Mouse (Mus musculus): ENCODE results near the gene Uggt1. TPM values are rescaled to one million over a fixed set of nuclear protein-coding genes. Genes with fewer than 3 reads are reported as not detected.

Gene Uggt1
- polyA plus RNA-seq, 1 experiment from 2014 or later: 55.0 TPM

GRCm38 (mm10) chr1:36233218-36233617 is 11.3 kb downstream of the Uggt1 start:
- Histone ChIP-seq H3K27ac (ENCODE audit: low read length) (no peak overlapping the region), H3K4me2 (ENCODE audit: low read depth, low read length) (no peak overlapping the region), H3K4me1 (ENCODE audit: control insufficient read depth, insufficient read depth, low read length) (no peaks in the 10 kb centered on the region), H3K9me3 (replicated peaks; ENCODE audit: control insufficient read depth, low read length) (no peaks in the 10 kb centered on the region), H3K27me3 (ENCODE audit: control insufficient read depth, insufficient read depth, low read length) (no peaks in the 10 kb centered on the region), H3K36me3 (ENCODE audit: control insufficient read depth, insufficient read depth, low read length) (0 out of 2 replicates have a peak, but pooled peaks cover 5% of the 10 kb centered on the region), H3K9ac (ENCODE audit: low read length) (no peak overlapping the region), H3K4me3 (replicated peaks; ENCODE audit: low read length) (no peak overlapping the region)
- 88% methylated on average over 6 of the region's 6 CpGs for WGBS
- no peak for ATAC-seq (ENCODE audit: insufficient read depth, low FRiP score)

- no peaks in the 10 kb centered on the region for H3K27me3 ChIP-seq (ENCODE audit: control insufficient read depth, insufficient read depth, low read length)
- no peak overlapping the region for H3K4me3 ChIP-seq (replicated peaks; ENCODE audit: low read length)
- no peak overlapping the region for H3K9ac ChIP-seq (ENCODE audit: low read length)
- no peak for ATAC-seq (ENCODE audit: insufficient read depth, low FRiP score)
- 82% methylated on average over 7 of the region's 7 CpGs for WGBS
- no peaks in the 10 kb centered on the region for H3K9me3 ChIP-seq (replicated peaks; ENCODE audit: control insufficient read depth, low read length)
- H3K4me1 ChIP-seq (ENCODE audit: control insufficient read depth, insufficient read depth, low read length): no peaks in the 10 kb centered on the region
- H3K4me2 ChIP-seq (ENCODE audit: low read depth, low read length): no peak overlapping the region
- H3K36me3 ChIP-seq (ENCODE audit: control insufficient read depth, insufficient read depth, low read length): 0 out of 2 replicates have a peak, but pooled peaks cover 5% of the 10 kb centered on the region
- no peak overlapping the region for H3K27ac ChIP-seq (ENCODE audit: low read length)
Observed at GRCm38 (mm10) chr1:36230919-36231705, 13.4 kb downstream of the Uggt1 start.

- Histone ChIP-seq H3K4me1 (ENCODE audit: control insufficient read depth, insufficient read depth, low read length) (no peaks in the 10 kb centered on the region), H3K9me3 (replicated peaks; ENCODE audit: control insufficient read depth, low read length) (no peaks in the 10 kb centered on the region), H3K27ac (ENCODE audit: low read length) (no peak overlapping the region), H3K9ac (ENCODE audit: low read length) (no peak overlapping the region), H3K27me3 (ENCODE audit: control insufficient read depth, insufficient read depth, low read length) (no peaks in the 10 kb centered on the region), H3K36me3 (ENCODE audit: control insufficient read depth, insufficient read depth, low read length) (no peaks in the 10 kb centered on the region), H3K4me3 (replicated peaks; ENCODE audit: low read length) (no peak overlapping the region), H3K4me2 (ENCODE audit: low read depth, low read length) (no peak overlapping the region)
- ATAC-seq (ENCODE audit: insufficient read depth, low FRiP score): no peak
- WGBS: 84% methylated on average over 9 of the region's 9 CpGs
Observed at GRCm38 (mm10) chr1:36228461-36228860, 16.1 kb downstream of the Uggt1 start.

- H3K4me2 ChIP-seq (ENCODE audit: low read depth, low read length): no peak overlapping the region
- 0 out of 2 replicates have a peak, but pooled peaks cover 5% of the 10 kb centered on the region for H3K36me3 ChIP-seq (ENCODE audit: control insufficient read depth, insufficient read depth, low read length)
- WGBS: 76% methylated on average over 3 of the region's 3 CpGs
- ATAC-seq (ENCODE audit: insufficient read depth, low FRiP score): no peak
- no peak overlapping the region for H3K27ac ChIP-seq (ENCODE audit: low read length)
- H3K9me3 ChIP-seq (replicated peaks; ENCODE audit: control insufficient read depth, low read length): no peaks in the 10 kb centered on the region
- no peaks in the 10 kb centered on the region for H3K27me3 ChIP-seq (ENCODE audit: control insufficient read depth, insufficient read depth, low read length)
- H3K9ac ChIP-seq (ENCODE audit: low read length): no peak overlapping the region
- H3K4me3 ChIP-seq (replicated peaks; ENCODE audit: low read length): no peak overlapping the region
- no peaks in the 10 kb centered on the region for H3K4me1 ChIP-seq (ENCODE audit: control insufficient read depth, insufficient read depth, low read length)
Observed at GRCm38 (mm10) chr1:36224648-36225047, 19.9 kb downstream of the Uggt1 start.

- no peaks in the 10 kb centered on the region for H3K9me3 ChIP-seq (replicated peaks; ENCODE audit: control insufficient read depth, low read length)
- WGBS: 87% methylated on average over 4 of the region's 4 CpGs
- H3K27ac ChIP-seq (ENCODE audit: low read length): no peak overlapping the region
- no peak overlapping the region for H3K4me2 ChIP-seq (ENCODE audit: low read depth, low read length)
- H3K27me3 ChIP-seq (ENCODE audit: control insufficient read depth, insufficient read depth, low read length): no peaks in the 10 kb centered on the region
- no peak for ATAC-seq (ENCODE audit: insufficient read depth, low FRiP score)
- H3K9ac ChIP-seq (ENCODE audit: low read length): no peak overlapping the region
- no peaks in the 10 kb centered on the region for H3K4me1 ChIP-seq (ENCODE audit: control insufficient read depth, insufficient read depth, low read length)
- no peak overlapping the region for H3K4me3 ChIP-seq (replicated peaks; ENCODE audit: low read length)
- no peaks in the 10 kb centered on the region for H3K36me3 ChIP-seq (ENCODE audit: control insufficient read depth, insufficient read depth, low read length)
Observed at GRCm38 (mm10) chr1:36214324-36214723, 30.2 kb downstream of the Uggt1 start.

GRCm38 (mm10) chr1:36201739-36202138 is 42.8 kb downstream of the Uggt1 start:
- no peak for ATAC-seq (ENCODE audit: insufficient read depth, low FRiP score)
- H3K4me3 ChIP-seq (replicated peaks; ENCODE audit: low read length): no peak overlapping the region
- peak overlapping the region; percentile 53; the same call in 1 of the 2 replicates for H3K27ac ChIP-seq (ENCODE audit: low read length)
- 69% methylated on average over 12 of the region's 12 CpGs for WGBS
- H3K9me3 ChIP-seq (replicated peaks; ENCODE audit: control insufficient read depth, low read length): no peaks in the 10 kb centered on the region
- H3K36me3 ChIP-seq (ENCODE audit: control insufficient read depth, insufficient read depth, low read length): no peaks in the 10 kb centered on the region; the same call in 1 of the 2 replicates
- H3K9ac ChIP-seq (ENCODE audit: low read length): no peak overlapping the region
- H3K27me3 ChIP-seq (ENCODE audit: control insufficient read depth, insufficient read depth, low read length): no peaks in the 10 kb centered on the region
- H3K4me1 ChIP-seq (ENCODE audit: control insufficient read depth, insufficient read depth, low read length): no peaks in the 10 kb centered on the region
- H3K4me2 ChIP-seq (ENCODE audit: low read depth, low read length): no peak overlapping the region

GRCm38 (mm10) chr1:36194482-36194881 is 50.0 kb downstream of the Uggt1 start:
- no peak overlapping the region for H3K27ac ChIP-seq (ENCODE audit: low read length)
- no peaks in the 10 kb centered on the region for H3K27me3 ChIP-seq (ENCODE audit: control insufficient read depth, insufficient read depth, low read length)
- no peak overlapping the region for H3K4me3 ChIP-seq (replicated peaks; ENCODE audit: low read length)
- H3K9ac ChIP-seq (ENCODE audit: low read length): no peak overlapping the region
- no peaks in the 10 kb centered on the region for H3K4me1 ChIP-seq (ENCODE audit: control insufficient read depth, insufficient read depth, low read length)
- H3K4me2 ChIP-seq (ENCODE audit: low read depth, low read length): no peak overlapping the region
- peaks cover 19% of the 10 kb centered on the region for H3K36me3 ChIP-seq (ENCODE audit: control insufficient read depth, insufficient read depth, low read length)
- ATAC-seq (ENCODE audit: insufficient read depth, low FRiP score): no peak
- H3K9me3 ChIP-seq (replicated peaks; ENCODE audit: control insufficient read depth, low read length): no peaks in the 10 kb centered on the region
- WGBS: 95% methylated on average over 3 of the region's 3 CpGs

GRCm38 (mm10) chr1:36191966-36192365 is 52.6 kb downstream of the Uggt1 start:
- no peak for ATAC-seq (ENCODE audit: insufficient read depth, low FRiP score)
- no peak overlapping the region for H3K9ac ChIP-seq (ENCODE audit: low read length)
- no peaks in the 10 kb centered on the region for H3K4me1 ChIP-seq (ENCODE audit: control insufficient read depth, insufficient read depth, low read length)
- H3K4me3 ChIP-seq (replicated peaks; ENCODE audit: low read length): no peak overlapping the region
- no peak overlapping the region for H3K4me2 ChIP-seq (ENCODE audit: low read depth, low read length)
- no peaks in the 10 kb centered on the region for H3K9me3 ChIP-seq (replicated peaks; ENCODE audit: control insufficient read depth, low read length)
- no peak overlapping the region for H3K27ac ChIP-seq (ENCODE audit: low read length)
- H3K27me3 ChIP-seq (ENCODE audit: control insufficient read depth, insufficient read depth, low read length): no peaks in the 10 kb centered on the region
- WGBS: 82% methylated on average over 11 of the region's 11 CpGs
- H3K36me3 ChIP-seq (ENCODE audit: control insufficient read depth, insufficient read depth, low read length): peaks cover 21% of the 10 kb centered on the region

- H3K36me3 ChIP-seq (ENCODE audit: control insufficient read depth, insufficient read depth, low read length): peaks cover 17% of the 10 kb centered on the region; the same call in 1 of the 2 replicates
- no peak for ATAC-seq (ENCODE audit: insufficient read depth, low FRiP score)
- no peak overlapping the region for H3K4me2 ChIP-seq (ENCODE audit: low read depth, low read length)
- H3K9ac ChIP-seq (ENCODE audit: low read length): no peak overlapping the region
- H3K4me3 ChIP-seq (replicated peaks; ENCODE audit: low read length): no peak overlapping the region
- no peaks in the 10 kb centered on the region for H3K9me3 ChIP-seq (replicated peaks; ENCODE audit: control insufficient read depth, low read length)
- 68% methylated on average over 5 of the region's 5 CpGs for WGBS
- H3K4me1 ChIP-seq (ENCODE audit: control insufficient read depth, insufficient read depth, low read length): no peaks in the 10 kb centered on the region
- H3K27me3 ChIP-seq (ENCODE audit: control insufficient read depth, insufficient read depth, low read length): no peaks in the 10 kb centered on the region
- no peak overlapping the region for H3K27ac ChIP-seq (ENCODE audit: low read length)
Observed at GRCm38 (mm10) chr1:36180038-36180437, 64.5 kb downstream of the Uggt1 start.
